Mouse (Mus musculus): ENCODE measurements around the gene Defa26. TPM values are rescaled to one million over a fixed set of nuclear protein-coding genes. Genes with fewer than 3 reads are reported as not detected.
"Not testable (repeated sequence)": the region's sequence is repeated elsewhere in the genome, so short reads cannot be mapped to it uniquely, and the experiment has no call there.

The Defa26 gene
- polyA plus RNA-seq (2016; fragmentation: Nextera tagmentation; extraction: Ambion mirVana), result not detected in 2 replicates

DNA sequence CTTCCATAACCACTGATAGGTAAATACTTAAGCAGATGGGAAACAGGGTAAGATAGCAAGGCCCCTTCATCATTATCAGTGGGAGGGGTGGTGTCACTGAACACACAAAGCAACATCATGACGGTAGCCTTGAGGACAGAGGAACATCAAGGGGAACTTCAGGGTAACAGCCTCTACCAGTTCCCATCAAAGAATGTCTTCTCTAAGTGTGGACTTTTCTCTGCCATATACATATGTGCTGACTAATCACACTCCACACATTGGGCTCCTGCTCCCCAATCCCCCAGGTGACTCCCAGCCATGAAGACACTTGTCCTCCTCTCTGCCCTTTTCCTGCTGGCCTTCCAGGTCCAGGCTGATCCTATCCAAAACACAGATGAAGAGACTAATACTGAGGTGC, at the start of gene Defa26:
Defa26 (plus strand) TSS at position 301 of the 400 bp plus-strand sequence.
- WGBS, result 100% methylated on average over 1 of the region's 1 CpGs
- not testable (repeated sequence) for H3K4me3 ChIP-seq (replicated peaks); H3K27me3 ChIP-seq; H3K4me1 ChIP-seq; ATAC-seq (ENCODE audit: low FRiP score); H3K9ac ChIP-seq; H3K4me2 ChIP-seq; H3K9me3 ChIP-seq; H3K27ac ChIP-seq; H3K36me3 ChIP-seq (replicated peaks)

DNA sequence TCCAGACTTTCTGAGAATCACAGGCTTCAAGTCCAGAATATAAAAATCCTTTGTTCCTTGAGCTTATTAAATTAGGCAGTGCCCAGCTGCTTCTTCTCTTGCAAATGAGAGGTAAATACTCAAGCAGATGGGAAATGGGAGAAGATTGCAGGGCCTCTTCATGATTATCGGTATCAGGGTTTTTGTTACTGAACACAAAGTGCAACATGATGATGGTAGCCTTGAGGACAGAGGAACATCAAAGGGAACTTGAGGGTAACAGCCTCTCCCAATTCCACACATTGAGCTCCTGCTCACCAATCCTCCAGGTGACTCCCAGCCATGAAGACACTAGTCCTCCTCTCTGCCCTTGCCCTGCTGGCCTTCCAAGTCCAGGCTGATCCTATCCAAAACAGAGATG, 35.3 kb upstream of the Defa26 start, which contains the start of gene Defa28:
Defa28 (plus strand) TSS at position 301 of the 400 bp plus-strand sequence.
- not testable (repeated sequence) for H3K4me3 ChIP-seq (replicated peaks); ATAC-seq (ENCODE audit: low FRiP score); H3K9me3 ChIP-seq; H3K36me3 ChIP-seq (replicated peaks); H3K9ac ChIP-seq; H3K27ac ChIP-seq; H3K4me2 ChIP-seq; H3K27me3 ChIP-seq; H3K4me1 ChIP-seq
- no CpG with 5 or more reads among the region's 1 CpGs for WGBS

DNA sequence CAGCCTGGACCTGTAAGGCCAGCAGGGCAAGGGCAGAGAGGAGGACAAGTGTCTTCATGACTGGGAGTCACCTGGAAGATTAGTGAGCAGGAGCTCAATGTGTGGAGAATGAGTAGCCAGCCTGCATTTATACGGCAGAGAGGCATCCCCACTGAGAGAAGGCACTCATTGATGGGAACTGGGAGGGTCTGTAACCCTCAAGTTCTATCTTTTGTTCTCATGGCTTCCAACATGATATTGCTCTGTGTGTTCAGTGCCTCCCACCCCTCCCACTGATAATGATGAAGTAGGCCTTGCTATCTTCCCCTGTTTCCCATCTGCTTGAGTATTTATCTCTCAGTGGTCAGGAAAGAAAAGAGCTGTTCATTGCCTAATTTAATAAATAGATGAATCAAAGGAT, 23.6 kb upstream of the Defa26 start, which contains the start of gene Gm7861:
Gm7861 (minus strand) TSS at position 101 of the 400 bp plus-strand sequence.
- not testable (repeated sequence) for H3K27me3 ChIP-seq; ATAC-seq (ENCODE audit: low FRiP score); H3K36me3 ChIP-seq (replicated peaks); H3K9ac ChIP-seq; H3K27ac ChIP-seq; H3K4me2 ChIP-seq; H3K4me3 ChIP-seq (replicated peaks); H3K4me1 ChIP-seq; H3K9me3 ChIP-seq
- WGBS, result no CpG with 5 or more reads among the region's 1 CpGs

DNA sequence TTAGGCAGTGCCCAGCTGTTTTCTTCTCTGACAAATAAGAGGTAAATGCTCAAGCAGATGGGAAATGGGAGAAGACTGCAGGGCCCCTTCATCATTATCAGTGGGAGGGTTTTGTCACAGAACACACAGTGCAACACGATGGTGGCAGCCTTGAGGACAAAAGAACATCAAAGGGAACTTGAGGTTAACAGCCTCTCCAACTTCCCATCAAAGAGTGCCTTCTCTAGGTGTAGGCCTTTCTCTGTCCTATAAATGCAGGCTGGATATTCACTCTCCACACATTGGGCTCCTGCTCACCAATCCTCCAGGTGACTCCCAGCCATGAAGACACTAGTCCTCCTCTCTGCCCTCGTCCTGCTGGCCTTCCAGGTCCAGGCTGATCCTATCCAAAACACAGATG, 37.5 kb downstream of the Defa26 start, which contains the start of gene Defa17:
Defa17 (plus strand) TSS at position 301 of the 400 bp plus-strand sequence.
- H3K27me3 ChIP-seq; H3K9ac ChIP-seq; H3K4me3 ChIP-seq (replicated peaks); H3K27ac ChIP-seq; H3K36me3 ChIP-seq (replicated peaks); H3K4me1 ChIP-seq; H3K4me2 ChIP-seq; ATAC-seq (ENCODE audit: low FRiP score); H3K9me3 ChIP-seq: not testable (repeated sequence)
- no CpG with 5 or more reads among the region's 2 CpGs for WGBS

DNA sequence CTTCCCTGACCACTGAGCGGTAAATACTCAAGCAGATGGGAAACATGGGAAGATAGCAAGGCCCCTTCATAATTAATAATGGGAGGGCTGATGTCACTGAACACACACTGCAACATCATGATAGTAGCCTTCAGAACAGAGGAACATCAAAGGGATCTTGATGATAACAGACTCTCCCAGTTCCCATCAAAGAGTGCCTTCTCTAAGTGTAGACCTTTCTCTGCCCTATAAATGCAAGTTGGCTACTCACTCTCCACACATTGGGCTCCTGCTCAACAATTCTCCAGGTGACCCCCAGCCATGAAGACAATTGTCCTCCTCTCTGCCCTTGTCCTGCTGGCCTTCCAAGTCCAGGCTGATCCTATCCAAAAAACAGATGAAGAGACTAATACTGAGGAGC, 47.5 kb downstream of the Defa26 start, which contains the start of gene Defa34:
Defa34 (plus strand) TSS at position 301 of the 400 bp plus-strand sequence.
- H3K9ac ChIP-seq, result not testable (repeated sequence)
- 80% methylated on average over 1 of the region's 1 CpGs for WGBS

More for the DNA sequence above, 47.5 kb downstream of the Defa26 start, which contains the start of gene Defa34:
- H3K27ac ChIP-seq; H3K4me3 ChIP-seq (replicated peaks); H3K27me3 ChIP-seq; ATAC-seq (ENCODE audit: low FRiP score); H3K4me1 ChIP-seq; H3K36me3 ChIP-seq (replicated peaks); H3K9me3 ChIP-seq; H3K4me2 ChIP-seq: not testable (repeated sequence)

Other genes starting within 250 kb of the Defa26 start
- gene Defa2, start 239.7 kb upstream of the Defa26 start, polyA plus RNA-seq (2016; fragmentation: Nextera tagmentation; extraction: Ambion mirVana), result not detected in 2 replicates
- not detected in 2 replicates for gene Defa33, start 226.4 kb upstream of the Defa26 start, polyA plus RNA-seq (2016; fragmentation: Nextera tagmentation; extraction: Ambion mirVana)
- not detected in 2 replicates for gene Defa36, start 190.8 kb upstream of the Defa26 start, polyA plus RNA-seq (2016; fragmentation: Nextera tagmentation; extraction: Ambion mirVana)
- not detected in 2 replicates for gene Gm7849, start 161.6 kb upstream of the Defa26 start, polyA plus RNA-seq (2016; fragmentation: Nextera tagmentation; extraction: Ambion mirVana)
- not detected in 2 replicates for gene Defa20, start 108.9 kb upstream of the Defa26 start, polyA plus RNA-seq (2016; fragmentation: Nextera tagmentation; extraction: Ambion mirVana)
- gene Defa32, start 89.2 kb upstream of the Defa26 start, polyA plus RNA-seq (2016; fragmentation: Nextera tagmentation; extraction: Ambion mirVana), result not detected in 2 replicates
- not detected in 2 replicates for gene Defa37, start 52.8 kb upstream of the Defa26 start, polyA plus RNA-seq (2016; fragmentation: Nextera tagmentation; extraction: Ambion mirVana)
- gene Defa28, start 35.2 kb upstream of the Defa26 start, polyA plus RNA-seq (2016; fragmentation: Nextera tagmentation; extraction: Ambion mirVana), result not detected in 2 replicates
- gene Gm7861, start 23.7 kb upstream of the Defa26 start, polyA plus RNA-seq (2016; fragmentation: Nextera tagmentation; extraction: Ambion mirVana), result not detected in 2 replicates
- gene Defa17, start 37.6 kb downstream of the Defa26 start, polyA plus RNA-seq (2016; fragmentation: Nextera tagmentation; extraction: Ambion mirVana), result not detected in 2 replicates
- not detected in 2 replicates for gene Defa34, start 47.6 kb downstream of the Defa26 start, polyA plus RNA-seq (2016; fragmentation: Nextera tagmentation; extraction: Ambion mirVana)
- not detected in 2 replicates for gene AY761184, start 85.5 kb downstream of the Defa26 start, polyA plus RNA-seq (2016; fragmentation: Nextera tagmentation; extraction: Ambion mirVana)
- gene Defa24, start 116.3 kb downstream of the Defa26 start, polyA plus RNA-seq (2016; fragmentation: Nextera tagmentation; extraction: Ambion mirVana), result not detected in 2 replicates
- gene Defb50, start 205.4 kb downstream of the Defa26 start, polyA plus RNA-seq (2016; fragmentation: Nextera tagmentation; extraction: Ambion mirVana), result not detected in 2 replicates
- not detected in 2 replicates for gene Defb2, start 221.7 kb downstream of the Defa26 start, polyA plus RNA-seq (2016; fragmentation: Nextera tagmentation; extraction: Ambion mirVana)
- gene Defb10, start 240.7 kb downstream of the Defa26 start, polyA plus RNA-seq (2016; fragmentation: Nextera tagmentation; extraction: Ambion mirVana), result not detected in 2 replicates

All from forebrain, embryonic 12.5 days (tissue).